Mouse (Mus musculus) embryo, embryonic 9.5 days (tissue): Measurements from ENCODE around the gene Tekt3.

ENCODE experiments used
- DNase-seq: peaks from one replicate; pipeline ENCODE4 v3.0.0-alpha.2; 2017; ENCODE audit errors: extremely low spot score

Gene Tekt3

GRCm38 (mm10) chr11:63061446-63061845, at the start of gene Tekt3:
Gene Tekt3 (plus strand): TSS chr11:63061654.
- peak; percentile 53 for DNase-seq

GRCm38 (mm10) chr11:63017327-63018082, 43.9 kb upstream of the Tekt3 start:
- DNase-seq = no peak

- DNase-seq = no peak
Observed at GRCm38 (mm10) chr11:63018083-63018622, 43.3 kb upstream of the Tekt3 start.

GRCm38 (mm10) chr11:63020633-63021032, 40.8 kb upstream of the Tekt3 start:
- peak; percentile 20 for DNase-seq

- DNase-seq = peak; percentile 12
Observed at GRCm38 (mm10) chr11:63021141-63021806, 40.2 kb upstream of the Tekt3 start.

- no peak for DNase-seq
Observed at GRCm38 (mm10) chr11:63023461-63023860, 38.0 kb upstream of the Tekt3 start.

GRCm38 (mm10) chr11:63024136-63024535, 37.3 kb upstream of the Tekt3 start:
- DNase-seq = peak; percentile 27

GRCm38 (mm10) chr11:63025476-63025875, 36.0 kb upstream of the Tekt3 start:
- DNase-seq = no peak

- no peak for DNase-seq
Observed at GRCm38 (mm10) chr11:63026651-63027141, 34.8 kb upstream of the Tekt3 start.

GRCm38 (mm10) chr11:63028131-63028530, 33.3 kb upstream of the Tekt3 start:
- DNase-seq = no peak

GRCm38 (mm10) chr11:63029148-63029714, 32.2 kb upstream of the Tekt3 start:
- DNase-seq = peak; percentile 20

- no peak for DNase-seq
Observed at GRCm38 (mm10) chr11:63029721-63030120, 31.7 kb upstream of the Tekt3 start.

GRCm38 (mm10) chr11:63035420-63036211, 25.8 kb upstream of the Tekt3 start:
- no peak for DNase-seq

GRCm38 (mm10) chr11:63040002-63040661, 21.3 kb upstream of the Tekt3 start:
- DNase-seq = peak; percentile 39

- no peak for DNase-seq
Observed at GRCm38 (mm10) chr11:63045771-63046170, 15.7 kb upstream of the Tekt3 start.

- DNase-seq = no peak
Observed at GRCm38 (mm10) chr11:63046380-63046779, 15.1 kb upstream of the Tekt3 start.

- DNase-seq = no peak
Observed at GRCm38 (mm10) chr11:63050362-63050932, 11.0 kb upstream of the Tekt3 start.

- no peak for DNase-seq
Observed at GRCm38 (mm10) chr11:63051041-63051440, 10.4 kb upstream of the Tekt3 start.

- DNase-seq = no peak
Observed at GRCm38 (mm10) chr11:63051996-63052395, 9.5 kb upstream of the Tekt3 start.

GRCm38 (mm10) chr11:63055596-63055995, 5.9 kb upstream of the Tekt3 start:
- DNase-seq = no peak
